Mouse (Mus musculus) layer of hippocampus, postnatal 14 days (tissue): ENCODE data around the gene Meis1. TPM values are rescaled to one million over a fixed set of nuclear protein-coding genes. Genes with fewer than 3 reads are reported as not detected.

Experiments
- DNase-seq, 2 experiments: peaks; one replicate each; pipeline ENCODE4 v3.0.0; 2021 to 2022; ENCODE audit warnings: low spot score in 2 of 2, mixed read lengths in 1 of 2
- total RNA-seq, 2 experiments: library from RNA; stranded (reverse); gene quantifications; 2 replicates each; pipeline ENCODE4 v1.2.3; 2021

The Meis1 gene
- total RNA-seq, 2 experiments from 2014 or later: 2.0 to 2.9 TPM

- DNase-seq: no peak
Measured at GRCm38 (mm10) chr11:18953892-18954291, 64.9 kb downstream of the Meis1 start.

- no peak for DNase-seq
Measured at GRCm38 (mm10) chr11:18948600-18949295, 70.0 kb downstream of the Meis1 start.

- no peak for DNase-seq
Measured at GRCm38 (mm10) chr11:18947434-18947833, 71.4 kb downstream of the Meis1 start.

GRCm38 (mm10) chr11:18945778-18946177 lies 73.0 kb downstream of the Meis1 start:
- no peak for DNase-seq

GRCm38 (mm10) chr11:18944972-18945625 lies 73.7 kb downstream of the Meis1 start:
- DNase-seq: no peak

- DNase-seq: no peak
Measured at GRCm38 (mm10) chr11:18944209-18944608, 74.6 kb downstream of the Meis1 start.

GRCm38 (mm10) chr11:18942990-18943389 lies 75.8 kb downstream of the Meis1 start:
- DNase-seq: no peak

- DNase-seq: no peak
Measured at GRCm38 (mm10) chr11:18940916-18941315, 77.9 kb downstream of the Meis1 start.

- no peak for DNase-seq
Measured at GRCm38 (mm10) chr11:18934921-18935320, 83.9 kb downstream of the Meis1 start.

GRCm38 (mm10) chr11:18931001-18931874 lies 87.5 kb downstream of the Meis1 start:
- DNase-seq: no peak

- peak in 1 of 2 experiments; percentile 1 for DNase-seq
Measured at GRCm38 (mm10) chr11:18929779-18930728, 88.7 kb downstream of the Meis1 start.

GRCm38 (mm10) chr11:18927351-18927750 lies 91.4 kb downstream of the Meis1 start:
- no peak for DNase-seq

GRCm38 (mm10) chr11:18926798-18927197 lies 92.0 kb downstream of the Meis1 start:
- no peak for DNase-seq

- DNase-seq: no peak
Measured at GRCm38 (mm10) chr11:18924583-18925334, 94.0 kb downstream of the Meis1 start.

- DNase-seq: no peak
Measured at GRCm38 (mm10) chr11:18923274-18923673, 95.5 kb downstream of the Meis1 start.

GRCm38 (mm10) chr11:18920651-18921050 lies 98.1 kb downstream of the Meis1 start:
- DNase-seq: no peak

GRCm38 (mm10) chr11:18919162-18919762 lies 99.5 kb downstream of the Meis1 start:
- no peak for DNase-seq

GRCm38 (mm10) chr11:18917887-18918286 lies 100.9 kb downstream of the Meis1 start:
- DNase-seq: no peak

GRCm38 (mm10) chr11:18913251-18913650 lies 105.5 kb downstream of the Meis1 start:
- no peak for DNase-seq
